Mouse (Mus musculus): ENCODE data around the gene Mrpl1. TPM values are rescaled to one million over a fixed set of nuclear protein-coding genes. Genes with fewer than 3 reads are reported as not detected.

Mrpl1 gene
- polyA plus RNA-seq, 1 experiment from 2014 or later, result 20.8 TPM

Other genes with a start within 250 kb of the Mrpl1 start
- gene Cnot6l, start 45.3 kb upstream of the Mrpl1 start, polyA plus RNA-seq (2016; fragmentation: Nextera tagmentation; extraction: Ambion mirVana), result 12.3 and 17.2 TPM in 2 replicates
- gene Fras1, start 164.5 kb downstream of the Mrpl1 start, polyA plus RNA-seq (2016; fragmentation: Nextera tagmentation; extraction: Ambion mirVana), result 4.9 and 6.4 TPM in 2 replicates